Mouse (Mus musculus) liver, embryonic 14.5 days (tissue): ENCODE measurements around the gene Cspg5.

ENCODE experiments used
- CTCF ChIP-seq: IDR thresholded peaks from 2 replicates; pipeline ENCODE4 v1.5.1; 2016; ENCODE audit warnings: antibody characterized with exemption, low read depth, control low read depth
- EP300 ChIP-seq: IDR thresholded peaks from 2 replicates; pipeline ENCODE4 v1.6.1; 2016; ENCODE audit warnings: antibody characterized with exemption, low read depth

GRCm38 (mm10) chr9:110244567-110244888 is 945 bp downstream of the Cspg5 start:
- TF ChIP-seq CTCF (no peak), EP300 (no peak)
